21 mouse cellular contexts compared by ENCODE assay signal in genomic region chr12:27261965-27262364, GRCm38 (mm10).
DNase-seq lines count a peak whose midpoint lies in the region; ATAC-seq lines count a peak whose summit lies in the region.
"Had no signal": no experiment of that assay in that cellular context is flagged by ENCODE, and none has a peak within 500 bp of the region (broad histone marks: within the 10 kb centered on the region; RNA-seq: fewer than 3 reads in every experiment).

No protein-coding gene starts in this region.

- no peak for DNase-seq in kidney, postnatal 10 days
- no peak for DNase-seq in kidney, adult 9 months
- DNase-seq: adrenal gland, adult 2 months; adrenal gland, postnatal 10 days; adrenal gland, postnatal 25 days; cerebellum, adult 11 months; cerebellum, adult 18-20 months; cerebellum, adult 8-10 months; cerebellum, adult 9-11 months; cerebellum, postnatal 14 days; cerebellum, postnatal 36 days; embryo, embryonic 11 days had no signal

- H3K27ac ChIP-seq in kidney, embryonic 14.5 days (ENCODE audit: low read depth, low read length), result no peak overlapping the region
- H3K27ac ChIP-seq in kidney, embryonic 16.5 days (ENCODE audit: low read length), result no peak overlapping the region
- H3K27ac ChIP-seq: embryonic facial prominence, embryonic 13.5 days; embryonic facial prominence, embryonic 15.5 days; forebrain, embryonic 10.5 days; forebrain, embryonic 12.5 days had no signal

- H3K9ac ChIP-seq in kidney, embryonic 14.5 days (ENCODE audit: low read depth, low read length), result no peak overlapping the region
- H3K9ac ChIP-seq in kidney, embryonic 16.5 days (replicated peaks; ENCODE audit: low read length), result no peak overlapping the region
- H3K9ac ChIP-seq: embryonic facial prominence, embryonic 13.5 days; embryonic facial prominence, embryonic 15.5 days; forebrain, embryonic 12.5 days had no signal

- no peaks in the 10 kb centered on the region for H3K4me1 ChIP-seq in kidney, embryonic 14.5 days (ENCODE audit: control insufficient read depth, insufficient read depth, low read length)
- no peaks in the 10 kb centered on the region for H3K4me1 ChIP-seq in kidney, embryonic 16.5 days (ENCODE audit: insufficient read depth, low read length)
- H3K4me1 ChIP-seq: embryonic facial prominence, embryonic 13.5 days; embryonic facial prominence, embryonic 15.5 days; forebrain, embryonic 10.5 days; forebrain, embryonic 12.5 days had no signal

- no peak overlapping the region for H3K4me3 ChIP-seq in kidney, embryonic 14.5 days (ENCODE audit: low read length)
- no peak overlapping the region for H3K4me3 ChIP-seq in kidney, embryonic 16.5 days (ENCODE audit: low read length)
- H3K4me3 ChIP-seq: embryonic facial prominence, embryonic 13.5 days; embryonic facial prominence, embryonic 15.5 days; erythroblast, embryonic 14.5 days; forebrain, embryonic 10.5 days; forebrain, embryonic 12.5 days had no signal

- no peaks in the 10 kb centered on the region for H3K27me3 ChIP-seq in kidney, embryonic 14.5 days (ENCODE audit: control insufficient read depth, insufficient read depth, low read length)
- no peaks in the 10 kb centered on the region for H3K27me3 ChIP-seq in kidney, embryonic 16.5 days (ENCODE audit: insufficient read depth, low read length)
- H3K27me3 ChIP-seq: embryonic facial prominence, embryonic 13.5 days; embryonic facial prominence, embryonic 15.5 days; forebrain, embryonic 12.5 days had no signal

- peak; percentile 73 for ATAC-seq in kidney, embryonic 14.5 days (ENCODE audit: low FRiP score, low TSS enrichment)
- ATAC-seq in kidney, embryonic 16.5 days (ENCODE audit: low FRiP score, low TSS enrichment), result peak; percentile 42
- ATAC-seq: forebrain, embryonic 14.5 days; forebrain, embryonic 16.5 days had no signal

- H3K36me3 ChIP-seq in kidney, embryonic 14.5 days (ENCODE audit: control insufficient read depth, insufficient read depth, low read length), result no peaks in the 10 kb centered on the region
- H3K36me3 ChIP-seq in kidney, embryonic 16.5 days (ENCODE audit: insufficient read depth, low read length), result no peaks in the 10 kb centered on the region
- H3K36me3 ChIP-seq: embryonic facial prominence, embryonic 13.5 days; embryonic facial prominence, embryonic 15.5 days; forebrain, embryonic 10.5 days; forebrain, embryonic 12.5 days had no signal

- no peaks in the 10 kb centered on the region for H3K9me3 ChIP-seq in kidney, embryonic 14.5 days (ENCODE audit: control insufficient read depth, low read length)
- H3K9me3 ChIP-seq in kidney, embryonic 16.5 days (ENCODE audit: low read length), result no peaks in the 10 kb centered on the region
- H3K9me3 ChIP-seq: embryonic facial prominence, embryonic 13.5 days; embryonic facial prominence, embryonic 15.5 days; forebrain, embryonic 10.5 days; forebrain, embryonic 12.5 days had no signal

- no peak overlapping the region for H3K4me2 ChIP-seq in kidney, embryonic 14.5 days (replicated peaks; ENCODE audit: low read depth, low read length)
- no peak overlapping the region for H3K4me2 ChIP-seq in kidney, embryonic 16.5 days (replicated peaks; ENCODE audit: low read depth, low read length)
- H3K4me2 ChIP-seq: embryonic facial prominence, embryonic 13.5 days; embryonic facial prominence, embryonic 15.5 days; forebrain, embryonic 12.5 days had no signal
